Mouse (Mus musculus): ENCODE data around the gene Gpr152. TPM values are rescaled to one million over a fixed set of nuclear protein-coding genes. Genes with fewer than 3 reads are reported as not detected.

Gene Gpr152
- polyA plus RNA-seq, 1 experiment from 2014 or later, result not detected

GRCm38 (mm10) chr19:4103294-4103693, 36.3 kb upstream of the Gpr152 start:
- no peak overlapping the region for H3K9ac ChIP-seq (ENCODE audit: low read length)
- no peak overlapping the region for H3K4me3 ChIP-seq (ENCODE audit: low read depth, low read length)
- DNase-seq (ENCODE audit: low spot score) (no peak), ATAC-seq (replicated peaks; ENCODE audit: low FRiP score, low TSS enrichment, low read depth) (no peak)
- no peaks in the 10 kb centered on the region for H3K9me3 ChIP-seq (ENCODE audit: control insufficient read depth, low read length)
- no peak overlapping the region for H3K27ac ChIP-seq (ENCODE audit: low read depth)
- H3K4me2 ChIP-seq (ENCODE audit: low read length), result no peak overlapping the region
- WGBS, result 95% methylated on average over 18 of the region's 18 CpGs
- H3K4me1 ChIP-seq (replicated peaks; ENCODE audit: control insufficient read depth, insufficient read depth, low read length), result peaks cover 20% of the 10 kb centered on the region; the same call in 1 of the 2 replicates
- H3K27me3 ChIP-seq (replicated peaks; ENCODE audit: control insufficient read depth, insufficient read depth, low read length), result peaks cover 23% of the 10 kb centered on the region
- H3K36me3 ChIP-seq (ENCODE audit: control insufficient read depth, insufficient read depth, low read length), result no peaks in the 10 kb centered on the region

GRCm38 (mm10) chr19:4103792-4104191, 35.8 kb upstream of the Gpr152 start:
- Histone ChIP-seq H3K36me3 (ENCODE audit: control insufficient read depth, insufficient read depth, low read length) (no peaks in the 10 kb centered on the region), H3K4me3 (ENCODE audit: low read depth, low read length) (no peak overlapping the region), H3K9me3 (ENCODE audit: control insufficient read depth, low read length) (no peaks in the 10 kb centered on the region), H3K4me1 (replicated peaks; ENCODE audit: control insufficient read depth, insufficient read depth, low read length) (peaks cover 16% of the 10 kb centered on the region; the same call in 1 of the 2 replicates), H3K27ac (ENCODE audit: low read depth) (no peak overlapping the region), H3K27me3 (replicated peaks; ENCODE audit: control insufficient read depth, insufficient read depth, low read length) (peaks cover 23% of the 10 kb centered on the region), H3K4me2 (ENCODE audit: low read length) (no peak overlapping the region), H3K9ac (ENCODE audit: low read length) (no peak overlapping the region)
- no peak for ATAC-seq (replicated peaks; ENCODE audit: low FRiP score, low TSS enrichment, low read depth)
- 68% methylated on average over 3 of the region's 3 CpGs for WGBS
- no peak for DNase-seq (ENCODE audit: low spot score)

DNA sequence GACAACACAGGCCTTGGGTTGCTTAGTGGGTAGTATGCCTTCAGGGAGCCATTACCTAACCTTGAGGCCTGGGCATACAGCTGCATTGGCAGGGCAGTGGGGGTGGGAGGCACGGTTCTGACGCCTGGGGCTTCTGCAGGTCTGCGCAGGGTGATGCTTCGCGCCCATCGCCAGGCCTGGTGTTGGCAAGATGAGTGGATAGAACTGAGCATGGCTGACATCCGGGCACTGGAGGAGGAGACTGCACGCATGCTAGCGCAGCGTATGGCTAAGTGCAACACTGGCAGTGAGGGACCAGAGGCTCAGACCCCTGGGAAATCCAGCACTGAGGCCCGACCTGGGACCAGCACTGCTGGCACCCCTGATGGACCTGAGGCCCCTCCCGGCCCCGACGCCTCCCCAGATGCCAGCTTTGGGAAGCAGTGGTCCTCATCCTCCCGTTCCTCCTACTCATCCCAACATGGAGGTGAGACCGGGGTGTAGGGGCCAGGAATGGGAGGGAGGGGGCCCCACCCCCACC, 34.9 kb upstream of the Gpr152 start:
- Histone ChIP-seq H3K9ac (ENCODE audit: low read length) (no peak overlapping the region), H3K4me2 (ENCODE audit: low read length) (no peak overlapping the region), H3K4me3 (ENCODE audit: low read depth, low read length) (no peak overlapping the region), H3K27me3 (replicated peaks; ENCODE audit: control insufficient read depth, insufficient read depth, low read length) (peaks cover 23% of the 10 kb centered on the region), H3K36me3 (ENCODE audit: control insufficient read depth, insufficient read depth, low read length) (no peaks in the 10 kb centered on the region), H3K27ac (ENCODE audit: low read depth) (no peak overlapping the region), H3K4me1 (replicated peaks; ENCODE audit: control insufficient read depth, insufficient read depth, low read length) (peaks cover 11% of the 10 kb centered on the region; the same call in 1 of the 2 replicates), H3K9me3 (ENCODE audit: control insufficient read depth, low read length) (no peaks in the 10 kb centered on the region)
- DNase-seq (ENCODE audit: low spot score), result no peak
- ATAC-seq (replicated peaks; ENCODE audit: low FRiP score, low TSS enrichment, low read depth), result no peak
- 94% methylated on average over 16 of the region's 16 CpGs for WGBS

DNA sequence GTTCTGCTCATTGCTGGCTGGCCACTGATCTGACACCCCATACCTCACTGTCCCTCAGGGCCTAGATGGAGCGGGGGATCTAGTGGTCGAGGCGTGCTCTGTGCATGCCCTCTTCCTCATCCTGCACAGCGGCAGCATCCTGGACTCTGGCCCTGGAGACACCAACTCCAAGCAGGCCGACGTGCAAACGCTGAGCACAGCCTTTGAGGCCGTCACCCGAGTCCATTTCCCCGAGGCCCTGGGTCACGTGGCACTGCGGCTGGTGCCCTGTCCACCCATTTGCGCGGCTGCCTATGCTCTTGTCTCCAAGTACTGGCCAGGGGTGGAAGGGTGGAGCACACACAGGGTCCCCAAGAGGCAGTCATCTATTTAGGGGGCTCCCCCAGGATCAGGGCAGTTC, 32.9 kb upstream of the Gpr152 start:
- no peak overlapping the region for H3K27ac ChIP-seq (ENCODE audit: low read depth)
- ATAC-seq (replicated peaks; ENCODE audit: low FRiP score, low TSS enrichment, low read depth), result no peak
- 90% methylated on average over 14 of the region's 14 CpGs for WGBS

GRCm38 (mm10) chr19:4108535-4108934, 31.1 kb upstream of the Gpr152 start:
- Histone ChIP-seq H3K4me2 (ENCODE audit: low read length) (no peak overlapping the region), H3K36me3 (ENCODE audit: control insufficient read depth, insufficient read depth, low read length) (peaks cover 22% of the 10 kb centered on the region), H3K4me3 (ENCODE audit: low read depth, low read length) (no peak overlapping the region), H3K27ac (ENCODE audit: low read depth) (no peak overlapping the region), H3K4me1 (replicated peaks; ENCODE audit: control insufficient read depth, insufficient read depth, low read length) (peaks cover 4% of the 10 kb centered on the region; the same call in 1 of the 2 replicates), H3K27me3 (replicated peaks; ENCODE audit: control insufficient read depth, insufficient read depth, low read length) (no peaks in the 10 kb centered on the region), H3K9me3 (ENCODE audit: control insufficient read depth, low read length) (no peaks in the 10 kb centered on the region), H3K9ac (ENCODE audit: low read length) (no peak overlapping the region)
- ATAC-seq (replicated peaks; ENCODE audit: low FRiP score, low TSS enrichment, low read depth) (no peak), DNase-seq (ENCODE audit: low spot score) (no peak)
- WGBS, result 88% methylated on average over 9 of the region's 9 CpGs

More for the DNA sequence above, 32.9 kb upstream of the Gpr152 start:
- Histone ChIP-seq H3K4me3 (ENCODE audit: low read depth, low read length) (no peak overlapping the region), H3K4me2 (ENCODE audit: low read length) (no peak overlapping the region), H3K27me3 (replicated peaks; ENCODE audit: control insufficient read depth, insufficient read depth, low read length) (peaks cover 9% of the 10 kb centered on the region), H3K4me1 (replicated peaks; ENCODE audit: control insufficient read depth, insufficient read depth, low read length) (no peaks in the 10 kb centered on the region), H3K36me3 (ENCODE audit: control insufficient read depth, insufficient read depth, low read length) (peaks cover 4% of the 10 kb centered on the region; the same call in 1 of the 2 replicates), H3K9me3 (ENCODE audit: control insufficient read depth, low read length) (no peaks in the 10 kb centered on the region), H3K9ac (ENCODE audit: low read length) (no peak overlapping the region)
- no peak for DNase-seq (ENCODE audit: low spot score)

GRCm38 (mm10) chr19:4112063-4112960, 27.3 kb upstream of the Gpr152 start:
- WGBS, result 95% methylated on average over 26 of the region's 26 CpGs

GRCm38 (mm10) chr19:4113186-4113805, 26.3 kb upstream of the Gpr152 start:
- H3K9ac ChIP-seq (ENCODE audit: low read length), result no peak overlapping the region
- no peak overlapping the region for H3K4me3 ChIP-seq (ENCODE audit: low read depth, low read length)
- H3K27me3 ChIP-seq (replicated peaks; ENCODE audit: control insufficient read depth, insufficient read depth, low read length), result no peaks in the 10 kb centered on the region
- DNase-seq (ENCODE audit: low spot score), result no peak
- WGBS, result 63% methylated on average over 13 of the region's 13 CpGs
- ATAC-seq (replicated peaks; ENCODE audit: low FRiP score, low TSS enrichment, low read depth), result no peak; the same call in 1 of the 2 replicates
- no peaks in the 10 kb centered on the region for H3K9me3 ChIP-seq (ENCODE audit: control insufficient read depth, low read length)
- peaks cover 9% of the 10 kb centered on the region; the same call in 1 of the 2 replicates for H3K4me1 ChIP-seq (replicated peaks; ENCODE audit: control insufficient read depth, insufficient read depth, low read length)
- H3K27ac ChIP-seq (ENCODE audit: low read depth), result peak overlapping the region; percentile 24; the same call in 1 of the 2 replicates
- H3K4me2 ChIP-seq (ENCODE audit: low read length), result 0 out of 2 replicates have a peak overlapping the region, but pooled peaks have one; percentile 9
- peaks cover 66% of the 10 kb centered on the region for H3K36me3 ChIP-seq (ENCODE audit: control insufficient read depth, insufficient read depth, low read length)

More at GRCm38 (mm10) chr19:4112063-4112960, 27.3 kb upstream of the Gpr152 start:
- H3K9me3 ChIP-seq (ENCODE audit: control insufficient read depth, low read length), result no peaks in the 10 kb centered on the region
- no peak overlapping the region for H3K4me2 ChIP-seq (ENCODE audit: low read length)
- peaks cover 56% of the 10 kb centered on the region for H3K36me3 ChIP-seq (ENCODE audit: control insufficient read depth, insufficient read depth, low read length)
- DNase-seq (ENCODE audit: low spot score), result no peak
- ATAC-seq (replicated peaks; ENCODE audit: low FRiP score, low TSS enrichment, low read depth), result no peak
- no peak overlapping the region for H3K9ac ChIP-seq (ENCODE audit: low read length)
- no peaks in the 10 kb centered on the region for H3K27me3 ChIP-seq (replicated peaks; ENCODE audit: control insufficient read depth, insufficient read depth, low read length)
- H3K4me1 ChIP-seq (replicated peaks; ENCODE audit: control insufficient read depth, insufficient read depth, low read length), result peaks cover 9% of the 10 kb centered on the region; the same call in 1 of the 2 replicates
- H3K4me3 ChIP-seq (ENCODE audit: low read depth, low read length), result no peak overlapping the region
- no peak overlapping the region for H3K27ac ChIP-seq (ENCODE audit: low read depth)

GRCm38 (mm10) chr19:4113806-4114230, 25.8 kb upstream of the Gpr152 start:
- Histone ChIP-seq H3K4me3 (ENCODE audit: low read depth, low read length) (no peak overlapping the region), H3K9me3 (ENCODE audit: control insufficient read depth, low read length) (no peaks in the 10 kb centered on the region), H3K27ac (ENCODE audit: low read depth) (peak overlapping the region; percentile 24; the same call in 1 of the 2 replicates), H3K4me1 (replicated peaks; ENCODE audit: control insufficient read depth, insufficient read depth, low read length) (peaks cover 9% of the 10 kb centered on the region; the same call in 1 of the 2 replicates), H3K9ac (ENCODE audit: low read length) (no peak overlapping the region), H3K27me3 (replicated peaks; ENCODE audit: control insufficient read depth, insufficient read depth, low read length) (no peaks in the 10 kb centered on the region), H3K4me2 (ENCODE audit: low read length) (0 out of 2 replicates have a peak overlapping the region, but pooled peaks have one; percentile 9), H3K36me3 (ENCODE audit: control insufficient read depth, insufficient read depth, low read length) (peaks cover 69% of the 10 kb centered on the region)
- DNase-seq (ENCODE audit: low spot score) (peak; percentile 65), ATAC-seq (replicated peaks; ENCODE audit: low FRiP score, low TSS enrichment, low read depth) (peak; percentile 73)
- WGBS, result 22% methylated on average over 5 of the region's 5 CpGs
